Mouse (Mus musculus) neural tube, embryonic 14.5 days (tissue): ENCODE measurements at regions not wholly inside any gene's neighbourhood (a gene's known extent, or its start where the extent isn't known, plus 50 kb on each side); places are given as distances from the start of the nearest gene placed in this dataset.

Source experiments
- ATAC-seq: fragments of 200-750 bp; cut with Nextera tagmentation; 2 replicates; pipeline ENCODE4 v1.8.0; 2017; ENCODE audit warnings: low read depth, mild to moderate bottlenecking, moderate TSS enrichment, moderate library complexity
- H3K27ac ChIP-seq: fragments of 300-500 bp; sonication (generic); 2 replicates; pipeline ENCODE4 v1.5.1; 2014; ENCODE audit warnings: low read depth, mild to moderate bottlenecking, control low read depth, low read length, moderate library complexity, mixed read lengths
- H3K27me3 ChIP-seq: fragments of 300-500 bp; sonication (generic); 2 replicates; pipeline ENCODE4 v1.6.1; 2014; ENCODE audit warnings: low read length; ENCODE audit not compliant: control insufficient read depth, insufficient read depth
- H3K36me3 ChIP-seq: fragments of 300-500 bp; sonication (generic); 2 replicates; pipeline ENCODE4 v1.6.1; 2014; ENCODE audit warnings: low read length, mixed read lengths; ENCODE audit not compliant: control insufficient read depth, insufficient read depth
- H3K4me1 ChIP-seq: fragments of 300-500 bp; sonication (generic); 2 replicates; pipeline ENCODE4 v1.6.1; 2014; ENCODE audit warnings: low read length; ENCODE audit not compliant: control insufficient read depth, insufficient read depth
- H3K4me2 ChIP-seq: fragments of 300-500 bp; sonication (generic); 2 replicates; pipeline ENCODE4 v1.6.1; 2014; ENCODE audit warnings: mild to moderate bottlenecking, low read depth, low read length, control low read depth
- H3K4me3 ChIP-seq: fragments of 300-500 bp; sonication (generic); 2 replicates; pipeline ENCODE4 v1.5.1; 2014; ENCODE audit warnings: low read depth, low read length, control low read depth, mixed read lengths
- H3K9ac ChIP-seq: fragments of 300-500 bp; sonication (generic); replicated peaks from 2 replicates; pipeline ENCODE4 v1.6.1; 2014; ENCODE audit warnings: low read depth, mild to moderate bottlenecking, control low read depth, low read length, mixed read lengths
- H3K9me3 ChIP-seq: fragments of 300-500 bp; sonication (generic); 2 replicates; pipeline ENCODE4 v1.6.1; 2016; ENCODE audit warnings: low read length; ENCODE audit not compliant: control insufficient read depth
- WGBS: fragments of 180-500 bp; shearing (Covaris S2); extraction: QIAGEN DNeasy Blood & Tissue Kit; methylation state at CpG from one replicate; pipeline ENCODE4 v1.1.7; 2014; 5-methylcytosine and 5-hydroxymethylcytosine counted together

DNA sequence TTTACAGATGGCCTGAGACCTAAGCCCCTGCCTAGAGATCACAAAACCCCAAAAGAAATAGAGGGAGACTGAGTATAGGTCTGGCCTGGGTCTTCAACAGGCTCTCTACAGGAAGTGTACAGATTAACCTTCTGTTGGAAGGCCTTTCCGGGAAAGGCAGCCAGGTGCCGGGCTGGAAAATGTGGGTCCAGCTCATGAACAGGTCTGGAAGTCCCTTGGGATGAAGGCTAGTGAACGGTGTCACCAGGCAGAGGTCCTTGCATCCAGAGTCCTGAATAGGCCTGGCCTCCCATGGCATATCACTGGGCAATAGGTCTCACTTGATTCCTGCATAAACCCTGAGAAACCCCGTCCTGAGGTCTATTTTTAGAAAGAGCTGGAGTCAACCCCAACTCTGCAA, 140.1 kb downstream of the Chst1 start:
- Histone ChIP-seq H3K27me3 (no peaks in the 10 kb centered on the region), H3K9ac (no peak overlapping the region), H3K4me1 (peaks cover 4% of the 10 kb centered on the region; the same call in 1 of the 2 replicates), H3K4me3 (no peak overlapping the region), H3K27ac (no peak overlapping the region), H3K9me3 (no peaks in the 10 kb centered on the region), H3K4me2 (no peak overlapping the region), H3K36me3 (no peaks in the 10 kb centered on the region)
- ATAC-seq: no peak
- WGBS: 85% methylated on average over 4 of the region's 4 CpGs

DNA sequence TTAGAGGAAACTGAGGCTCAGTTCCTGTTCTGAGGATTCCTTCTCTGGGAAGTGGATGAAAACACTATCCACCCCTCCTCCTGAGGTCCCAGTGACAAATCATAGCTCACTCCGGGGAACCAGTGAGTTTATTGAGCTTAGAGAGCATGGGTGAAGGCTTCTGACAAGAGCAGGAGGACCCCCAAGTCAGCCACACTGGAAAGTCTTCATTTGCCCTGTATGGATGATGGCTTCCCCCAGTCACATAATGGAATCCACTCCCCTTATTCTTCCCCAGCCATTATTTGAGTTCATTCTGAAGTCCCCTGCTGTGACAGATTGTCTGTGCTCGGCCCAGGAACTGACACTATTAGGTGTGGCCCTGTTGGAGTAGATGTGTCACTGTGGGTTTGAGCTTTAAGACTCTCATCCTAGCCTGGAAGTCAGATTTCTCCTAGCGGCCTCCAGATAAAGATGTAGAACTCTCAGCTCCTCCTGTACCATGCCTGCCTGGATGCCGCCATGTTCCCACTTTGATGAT, 141.3 kb downstream of the Chst1 start:
- no peak for ATAC-seq
- Histone ChIP-seq H3K9ac (no peak overlapping the region), H3K9me3 (no peaks in the 10 kb centered on the region), H3K4me3 (no peak overlapping the region), H3K27me3 (no peaks in the 10 kb centered on the region), H3K36me3 (no peaks in the 10 kb centered on the region), H3K4me1 (peaks cover 4% of the 10 kb centered on the region; the same call in 1 of the 2 replicates), H3K27ac (no peak overlapping the region), H3K4me2 (no peak overlapping the region)
- WGBS: 71% methylated on average over 4 of the region's 4 CpGs

DNA sequence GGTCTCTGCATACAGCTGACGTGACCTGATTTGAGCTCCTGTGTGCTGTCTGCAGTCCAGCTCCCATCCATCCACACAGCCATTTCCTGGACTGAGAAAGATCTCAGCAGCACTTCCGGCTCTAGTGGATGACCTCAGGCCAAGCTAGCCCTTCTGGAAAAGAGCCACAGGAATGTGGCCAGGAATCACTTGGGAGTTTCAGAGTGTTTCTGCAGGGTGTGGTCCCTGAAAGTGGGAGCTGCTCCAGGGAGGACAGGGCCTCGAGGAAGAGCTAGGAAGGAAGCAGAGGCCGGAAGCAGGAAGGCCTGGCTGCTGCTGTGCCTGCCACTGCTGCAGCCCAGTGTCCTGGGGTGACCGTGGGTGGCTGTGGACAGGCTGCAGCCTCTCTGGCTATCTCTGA, 142.5 kb downstream of the Chst1 start:
- no peak overlapping the region for H3K27ac ChIP-seq
- H3K9me3 ChIP-seq: no peaks in the 10 kb centered on the region
- H3K27me3 ChIP-seq: no peaks in the 10 kb centered on the region
- H3K4me2 ChIP-seq: no peak overlapping the region
- 70% methylated on average over 5 of the region's 5 CpGs for WGBS
- H3K4me3 ChIP-seq: no peak overlapping the region
- no peak overlapping the region for H3K9ac ChIP-seq
- no peaks in the 10 kb centered on the region for H3K36me3 ChIP-seq
- peaks cover 4% of the 10 kb centered on the region; the same call in 1 of the 2 replicates for H3K4me1 ChIP-seq
- no peak for ATAC-seq

- ATAC-seq: 0 out of 2 replicates have a peak, but pooled peaks have one; percentile 6
- Histone ChIP-seq H3K9me3 (no peaks in the 10 kb centered on the region), H3K9ac (no peak overlapping the region), H3K4me3 (no peak overlapping the region), H3K4me1 (peaks cover 4% of the 10 kb centered on the region; the same call in 1 of the 2 replicates), H3K36me3 (no peaks in the 10 kb centered on the region), H3K4me2 (no peak overlapping the region), H3K27me3 (no peaks in the 10 kb centered on the region), H3K27ac (no peak overlapping the region)
These were observed 143.2 kb downstream of the Chst1 start for GRCm38 (mm10) chr2:92742671-92743070.

GRCm38 (mm10) chr2:92743152-92743551, 143.6 kb downstream of the Chst1 start:
- Histone ChIP-seq H3K36me3 (no peaks in the 10 kb centered on the region), H3K9ac (no peak overlapping the region), H3K4me1 (peaks cover 4% of the 10 kb centered on the region; the same call in 1 of the 2 replicates), H3K4me2 (no peak overlapping the region), H3K4me3 (no peak overlapping the region), H3K27me3 (no peaks in the 10 kb centered on the region), H3K9me3 (no peaks in the 10 kb centered on the region), H3K27ac (no peak overlapping the region)
- ATAC-seq: peak; percentile 38; the same call in 1 of the 2 replicates
- 37% methylated on average over 5 of the region's 5 CpGs for WGBS

DNA sequence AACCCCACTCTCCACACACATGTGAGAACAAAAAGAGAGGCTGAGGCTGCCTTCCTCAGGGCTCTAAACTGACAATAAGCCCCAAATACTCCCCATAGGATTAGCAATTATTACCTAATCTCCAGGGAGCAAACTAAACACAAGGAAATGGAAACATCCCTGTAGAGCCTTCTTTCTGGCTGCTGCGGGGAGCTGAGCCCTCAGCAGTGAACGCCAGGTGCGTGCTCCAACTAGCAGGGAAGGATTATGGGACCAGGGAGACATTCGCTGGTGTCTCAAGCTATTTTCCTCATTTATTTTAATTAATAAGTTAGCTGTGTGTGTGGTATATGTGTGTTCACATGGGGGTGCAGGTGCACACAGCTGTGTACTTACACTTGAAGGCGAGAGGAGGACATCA, 144.4 kb downstream of the Chst1 start:
- H3K27ac ChIP-seq: no peak overlapping the region
- H3K4me2 ChIP-seq: no peak overlapping the region
- no peaks in the 10 kb centered on the region for H3K27me3 ChIP-seq
- no peak overlapping the region for H3K9ac ChIP-seq
- no peaks in the 10 kb centered on the region for H3K9me3 ChIP-seq
- H3K4me1 ChIP-seq: peaks cover 4% of the 10 kb centered on the region; the same call in 1 of the 2 replicates
- H3K36me3 ChIP-seq: no peaks in the 10 kb centered on the region
- H3K4me3 ChIP-seq: no peak overlapping the region
- peak; percentile 60; the same call in 1 of the 2 replicates for ATAC-seq
- WGBS: 41% methylated on average over 5 of the region's 5 CpGs

DNA sequence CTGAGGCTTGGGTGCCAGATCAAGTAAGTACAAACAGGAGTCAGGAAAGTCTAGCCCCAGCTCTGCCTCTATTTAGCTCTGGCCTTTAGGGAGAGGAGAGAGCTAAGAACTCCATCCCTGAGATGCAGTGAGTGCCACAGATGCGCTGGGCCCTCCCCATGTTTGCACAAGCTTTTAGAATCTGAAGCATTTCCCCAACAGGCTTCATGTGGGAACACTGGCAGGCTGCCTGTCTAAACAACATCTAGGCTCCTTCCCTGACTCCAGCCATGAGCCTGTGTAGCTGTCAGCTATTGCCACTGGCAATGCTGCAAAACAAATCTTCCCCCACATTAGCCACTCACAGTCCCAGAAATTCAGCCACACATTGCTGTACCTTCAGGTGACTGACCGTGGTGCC, 147.9 kb downstream of the Chst1 start:
- Histone ChIP-seq H3K9ac (no peak overlapping the region), H3K27me3 (no peaks in the 10 kb centered on the region), H3K4me2 (no peak overlapping the region), H3K27ac (no peak overlapping the region), H3K9me3 (no peaks in the 10 kb centered on the region), H3K4me3 (no peak overlapping the region), H3K4me1 (peaks cover 7% of the 10 kb centered on the region; the same call in 1 of the 2 replicates), H3K36me3 (no peaks in the 10 kb centered on the region)
- WGBS: 93% methylated on average over 2 of the region's 2 CpGs
- ATAC-seq: no peak

DNA sequence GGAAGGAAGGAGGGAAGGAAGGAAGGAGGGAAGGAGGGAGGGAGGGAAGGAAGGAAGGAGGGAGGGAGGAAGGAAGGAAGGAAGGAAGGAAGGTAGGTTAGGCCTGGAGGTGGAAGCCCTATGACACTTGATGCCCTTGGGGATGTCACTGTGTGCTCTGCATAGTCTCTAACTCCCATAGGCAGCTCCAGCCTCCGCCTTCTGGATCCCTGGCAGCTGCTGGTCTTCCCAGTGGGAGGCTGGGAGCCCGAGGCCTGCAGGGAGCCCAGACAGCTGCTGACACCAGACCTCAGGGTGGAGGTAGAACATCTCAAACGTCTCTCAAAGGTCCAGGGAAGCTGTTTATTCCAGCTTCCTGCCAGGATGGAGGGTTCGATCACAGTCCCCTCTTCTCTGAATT, 150.6 kb downstream of the Chst1 start:
- WGBS: 44% methylated on average over 4 of the region's 4 CpGs

GRCm38 (mm10) chr2:92750672-92751071, 151.2 kb downstream of the Chst1 start:
- H3K36me3 ChIP-seq: no peaks in the 10 kb centered on the region
- WGBS: 9% methylated on average over 4 of the region's 4 CpGs
- no peaks in the 10 kb centered on the region for H3K9me3 ChIP-seq
- H3K9ac ChIP-seq: no peak overlapping the region
- peak; percentile 44; the same call in 1 of the 2 replicates for ATAC-seq
- H3K27me3 ChIP-seq: no peaks in the 10 kb centered on the region
- H3K4me2 ChIP-seq: no peak overlapping the region
- H3K4me1 ChIP-seq: peaks cover 3% of the 10 kb centered on the region; the same call in 1 of the 2 replicates
- H3K27ac ChIP-seq: no peak overlapping the region
- no peak overlapping the region for H3K4me3 ChIP-seq

More for the DNA sequence above, 150.6 kb downstream of the Chst1 start:
- no peak overlapping the region for H3K4me2 ChIP-seq
- H3K4me3 ChIP-seq: no peak overlapping the region
- H3K9me3 ChIP-seq: no peaks in the 10 kb centered on the region
- H3K27me3 ChIP-seq: no peaks in the 10 kb centered on the region
- H3K4me1 ChIP-seq: peaks cover 3% of the 10 kb centered on the region; the same call in 1 of the 2 replicates
- H3K27ac ChIP-seq: no peak overlapping the region
- no peak for ATAC-seq
- no peak overlapping the region for H3K9ac ChIP-seq
- H3K36me3 ChIP-seq: no peaks in the 10 kb centered on the region
